Mouse (Mus musculus) CH12.LX (cell line): ENCODE measurements around the gene Fam120a.

Experiments used
- BHLHE40 ChIP-seq: IDR thresholded peaks from 2 replicates; pipeline ENCODE4 v1.6.1; 2011; ENCODE audit warnings: mild to moderate bottlenecking, low read depth, low read length, improper control_type of control experiment
- CTCF ChIP-seq, 2 experiments: IDR thresholded peaks in 1 of 2; conservative IDR thresholded peaks in 1 of 2; 2 replicates each; pipeline ENCODE4 v1.5.1; 2011 to 2012; ENCODE audit warnings: low read depth in 2 of 2, low read length in 2 of 2, improper control_type of control experiment in 1 of 2, inconsistent platforms in 1 of 2, mild to moderate bottlenecking in 1 of 2, moderate library complexity in 1 of 2
- ETS1 ChIP-seq: conservative IDR thresholded peaks from 2 replicates; pipeline ENCODE4 v1.6.1; 2012; ENCODE audit warnings: low read depth, mild to moderate bottlenecking, inconsistent platforms, low read length, improper control_type of control experiment, moderate library complexity
- IRF4 ChIP-seq: IDR thresholded peaks from 2 replicates; pipeline ENCODE4 v1.6.1; 2014; ENCODE audit warnings: low read depth, mild to moderate bottlenecking, inconsistent platforms, low read length, improper control_type of control experiment
- MXI1 ChIP-seq: IDR thresholded peaks from 2 replicates; pipeline ENCODE4 v1.6.1; 2011; ENCODE audit warnings: mild to moderate bottlenecking, low read depth, low read length, improper control_type of control experiment
- NELFE ChIP-seq: IDR thresholded peaks from 2 replicates; pipeline ENCODE4 v1.6.1; 2011; ENCODE audit warnings: low read depth, low read length, improper control_type of control experiment
- POLR2A ChIP-seq: IDR thresholded peaks from 2 replicates; pipeline ENCODE4 v1.6.1; 2011; ENCODE audit warnings: low read depth, mild to moderate bottlenecking, improper control_type of control experiment, low read length
- POLR2AphosphoS2 ChIP-seq: IDR thresholded peaks from 2 replicates; pipeline ENCODE4 v1.6.1; 2011; ENCODE audit warnings: low read depth, low read length, improper control_type of control experiment
- RAD21 ChIP-seq: IDR thresholded peaks from 2 replicates; pipeline ENCODE4 v1.6.1; 2011; ENCODE audit warnings: low read depth, mild to moderate bottlenecking, low read length, improper control_type of control experiment, moderate library complexity
- RCOR1 ChIP-seq: conservative IDR thresholded peaks from 2 replicates; pipeline ENCODE4 v1.6.1; 2012; ENCODE audit warnings: low read depth, mild to moderate bottlenecking, inconsistent platforms, low read length, improper control_type of control experiment
- USF1 ChIP-seq: IDR thresholded peaks from 2 replicates; pipeline ENCODE4 v1.6.1; 2014; ENCODE audit warnings: low read depth, mild to moderate bottlenecking, inconsistent platforms, low read length, improper control_type of control experiment
- ZKSCAN1 ChIP-seq: IDR thresholded peaks from 2 replicates; pipeline ENCODE4 v1.6.1; 2012; ENCODE audit warnings: low read depth, inconsistent platforms, low read length, improper control_type of control experiment, borderline replicate concordance

- TF ChIP-seq POLR2A (no peak), BHLHE40 (no peak), ZKSCAN1 (no peak), USF1 (no peak), RCOR1 (no peak), ETS1 (no peak), CTCF (conservative IDR thresholded peaks at IDR 0.05 in 1 of 2, IDR thresholded peaks at IDR 0.05 in 1 of 2; ENCODE audit: low read depth in 2 of 2, low read length in 2 of 2) (no peak), RAD21 (no peak), MXI1 (no peak), IRF4 (no peak), POLR2AphosphoS2 (no peak), NELFE (no peak)
Observed at GRCm38 (mm10) chr13:48970566-48970965, 2.7 kb upstream of the Fam120a start.
